Mouse (Mus musculus) liver, embryonic 15.5 days (tissue): ENCODE results near the gene D930007J09Rik. TPM values are rescaled to one million over a fixed set of nuclear protein-coding genes. Genes with fewer than 3 reads are reported as not detected.

Experiments
- ATAC-seq: fragments of 200-750 bp; cut with Nextera tagmentation; 2 replicates; pipeline ENCODE4 v1.8.0; 2017; ENCODE audit warnings: moderate number of reproducible peaks, mild to moderate bottlenecking, moderate library complexity; ENCODE audit not compliant: insufficient read depth
- H3K27ac ChIP-seq: fragments of 300-500 bp; sonication (generic); replicated peaks from 2 replicates; pipeline ENCODE4 v1.5.1; 2015; ENCODE audit warnings: mild to moderate bottlenecking, inconsistent platforms
- H3K27me3 ChIP-seq: fragments of 300-500 bp; sonication (generic); 2 replicates; pipeline ENCODE4 v1.6.1; 2015; ENCODE audit warnings: mild to moderate bottlenecking, inconsistent platforms
- H3K36me3 ChIP-seq: fragments of 300-500 bp; sonication (generic); replicated peaks from 2 replicates; pipeline ENCODE4 v1.6.1; 2015; ENCODE audit warnings: moderate library complexity, mild to moderate bottlenecking, inconsistent platforms
- H3K4me1 ChIP-seq: fragments of 300-500 bp; sonication (generic); replicated peaks from 2 replicates; pipeline ENCODE4 v1.6.1; 2015; ENCODE audit warnings: inconsistent platforms
- H3K4me2 ChIP-seq: fragments of 300-500 bp; sonication (generic); 2 replicates; pipeline ENCODE4 v1.6.1; 2015; ENCODE audit warnings: moderate library complexity, mild to moderate bottlenecking, inconsistent platforms
- H3K4me3 ChIP-seq: fragments of 300-500 bp; sonication (generic); replicated peaks from 2 replicates; pipeline ENCODE4 v1.5.1; 2015; ENCODE audit warnings: mild to moderate bottlenecking, inconsistent platforms
- H3K9ac ChIP-seq: fragments of 300-500 bp; sonication (generic); 2 replicates; pipeline ENCODE4 v1.6.1; 2015; ENCODE audit warnings: moderate library complexity, mild to moderate bottlenecking, inconsistent platforms
- H3K9me3 ChIP-seq: fragments of 300-500 bp; sonication (generic); replicated peaks from 2 replicates; pipeline ENCODE4 v1.6.1; 2016; ENCODE audit warnings: inconsistent platforms
- WGBS: fragments of 180-500 bp; shearing (Covaris S2); methylation state at CpG from one replicate; pipeline ENCODE4 v1.1.7; 2015; ENCODE audit warnings: mixed read lengths; ENCODE audit not compliant: insufficient replicate concordance; 5-methylcytosine and 5-hydroxymethylcytosine counted together
- polyA plus RNA-seq: library from polyadenylated mRNA; unstranded; fragments of >200 nt; fragmentation: Nextera tagmentation; extraction: Ambion mirVana; gene quantifications from 2 replicates; pipeline ENCODE4 v1.2.1, GENCODE M21; 2015

The D930007J09Rik gene
- polyA plus RNA-seq, 1 experiment from 2014 or later: not detected

DNA sequence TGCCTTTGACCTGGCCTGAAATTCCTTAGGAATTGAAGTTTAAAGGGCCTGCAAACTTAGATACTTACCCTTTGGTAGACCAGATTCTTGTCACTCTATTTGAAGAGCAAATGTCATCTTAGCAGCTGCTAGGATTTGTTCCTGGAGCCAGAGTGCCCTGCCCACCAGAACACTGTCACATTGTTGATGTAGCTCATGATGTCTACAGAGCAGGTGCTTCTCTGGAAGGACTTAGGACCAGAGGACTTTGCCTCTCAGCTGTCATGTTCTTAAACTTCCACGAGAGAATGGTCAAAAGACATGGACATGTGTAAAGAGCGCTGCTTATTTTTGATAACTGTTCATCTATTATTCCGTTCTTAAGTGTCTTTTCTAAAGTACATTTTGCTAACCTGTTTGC lies 16.6 kb upstream of the D930007J09Rik start:
- WGBS: 78% methylated on average over 3 of the region's 3 CpGs
- no peak overlapping the region for H3K27ac ChIP-seq
- H3K4me2 ChIP-seq: no peak overlapping the region
- ATAC-seq: no peak
- no peak overlapping the region for H3K9ac ChIP-seq
- H3K36me3 ChIP-seq: peaks cover 60% of the 10 kb centered on the region
- no peak overlapping the region for H3K4me3 ChIP-seq
- H3K27me3 ChIP-seq: no peaks in the 10 kb centered on the region
- H3K9me3 ChIP-seq: no peaks in the 10 kb centered on the region
- H3K4me1 ChIP-seq: no peaks in the 10 kb centered on the region

DNA sequence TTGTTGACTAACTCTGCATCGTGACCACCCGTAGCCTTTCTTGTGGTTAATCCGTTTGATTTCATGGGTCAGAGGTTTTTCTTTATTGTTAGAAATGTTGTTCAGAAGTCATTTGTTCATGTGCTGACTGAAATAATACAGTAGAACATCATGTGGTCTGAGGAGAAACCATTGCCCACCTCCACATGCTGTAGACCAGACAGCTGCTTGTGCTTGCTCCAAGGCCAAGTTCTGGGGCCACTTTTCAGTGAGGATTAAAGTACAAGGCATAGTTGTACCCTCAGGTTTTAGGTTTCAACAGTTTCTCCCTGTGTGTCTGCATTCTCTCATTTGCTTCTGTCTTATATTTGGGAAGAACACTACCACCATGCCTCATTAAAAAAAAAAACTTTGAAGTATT lies 5.0 kb upstream of the D930007J09Rik start:
- H3K9me3 ChIP-seq: no peaks in the 10 kb centered on the region
- H3K36me3 ChIP-seq: peaks cover 53% of the 10 kb centered on the region
- H3K4me2 ChIP-seq: no peak overlapping the region
- no peaks in the 10 kb centered on the region for H3K27me3 ChIP-seq
- H3K27ac ChIP-seq: no peak overlapping the region
- H3K4me3 ChIP-seq: no peak overlapping the region
- no peak overlapping the region for H3K9ac ChIP-seq
- ATAC-seq: no peak
- peaks cover 23% of the 10 kb centered on the region for H3K4me1 ChIP-seq
- WGBS: 74% methylated on average over 3 of the region's 3 CpGs

DNA sequence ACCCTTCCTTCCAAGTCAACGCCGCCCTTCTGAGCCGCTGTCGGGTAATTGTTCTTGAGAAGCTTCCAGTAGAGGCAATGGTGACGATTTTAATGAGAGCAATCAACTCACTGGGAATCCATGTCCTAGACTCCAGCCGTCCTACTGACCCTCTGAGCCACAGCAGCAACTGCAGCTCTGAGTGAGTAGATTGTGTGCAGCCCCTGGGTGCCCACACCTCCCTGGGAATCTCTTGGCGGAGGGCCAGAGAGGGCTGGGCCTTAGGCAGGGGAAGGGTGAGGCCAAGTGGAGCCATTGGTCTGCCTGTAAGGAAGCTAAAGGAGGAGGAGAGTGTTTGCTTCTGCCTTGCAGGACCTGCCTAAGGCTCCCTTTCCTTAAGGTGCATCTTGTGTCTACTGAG lies 4.2 kb upstream of the D930007J09Rik start:
- Histone ChIP-seq H3K27ac (no peak overlapping the region), H3K9me3 (no peaks in the 10 kb centered on the region), H3K36me3 (peaks cover 49% of the 10 kb centered on the region), H3K4me3 (no peak overlapping the region), H3K9ac (no peak overlapping the region), H3K4me2 (no peak overlapping the region), H3K27me3 (no peaks in the 10 kb centered on the region), H3K4me1 (peaks cover 29% of the 10 kb centered on the region)
- no peak for ATAC-seq
- WGBS: 86% methylated on average over 7 of the region's 7 CpGs

DNA sequence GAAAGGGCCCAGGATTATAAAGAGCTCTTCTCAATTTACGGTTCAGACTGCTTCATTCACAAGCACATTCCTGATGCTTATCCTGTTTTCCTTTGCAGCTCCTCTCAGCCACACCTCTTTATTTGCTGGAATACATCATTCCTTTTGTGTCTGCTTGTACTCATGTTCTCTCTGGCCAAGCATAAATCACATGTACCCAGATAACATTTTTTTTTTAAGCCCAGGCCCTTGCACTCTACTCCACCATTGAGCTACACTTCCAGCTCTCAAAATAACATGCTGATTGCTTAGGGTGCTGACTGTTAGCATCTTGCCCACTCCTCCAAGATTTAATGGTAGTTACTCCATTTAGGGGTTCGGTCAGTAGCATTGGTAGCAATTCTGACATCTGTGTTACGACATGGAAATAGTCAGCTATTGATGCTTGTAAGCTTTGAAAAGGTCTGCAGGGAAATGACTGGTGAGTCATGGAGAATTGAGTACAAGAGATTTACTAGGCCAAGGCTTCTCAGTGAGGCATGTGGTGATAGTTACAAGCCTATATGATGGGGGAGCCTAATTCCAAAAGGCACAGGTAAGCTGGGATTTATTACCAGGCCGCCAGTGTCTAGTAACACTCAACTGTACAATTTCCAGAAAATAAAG lies 1.2 kb upstream of the D930007J09Rik start:
- H3K4me3 ChIP-seq: peak overlapping the region; percentile 90
- no peak overlapping the region for H3K27ac ChIP-seq
- H3K4me2 ChIP-seq: peak overlapping the region; percentile 99
- WGBS: 81% methylated on average over 4 of the region's 4 CpGs
- H3K4me1 ChIP-seq: peaks cover 37% of the 10 kb centered on the region
- ATAC-seq: no peak
- H3K9me3 ChIP-seq: no peaks in the 10 kb centered on the region
- peaks cover 28% of the 10 kb centered on the region for H3K36me3 ChIP-seq
- H3K27me3 ChIP-seq: no peaks in the 10 kb centered on the region
- no peak overlapping the region for H3K9ac ChIP-seq

DNA sequence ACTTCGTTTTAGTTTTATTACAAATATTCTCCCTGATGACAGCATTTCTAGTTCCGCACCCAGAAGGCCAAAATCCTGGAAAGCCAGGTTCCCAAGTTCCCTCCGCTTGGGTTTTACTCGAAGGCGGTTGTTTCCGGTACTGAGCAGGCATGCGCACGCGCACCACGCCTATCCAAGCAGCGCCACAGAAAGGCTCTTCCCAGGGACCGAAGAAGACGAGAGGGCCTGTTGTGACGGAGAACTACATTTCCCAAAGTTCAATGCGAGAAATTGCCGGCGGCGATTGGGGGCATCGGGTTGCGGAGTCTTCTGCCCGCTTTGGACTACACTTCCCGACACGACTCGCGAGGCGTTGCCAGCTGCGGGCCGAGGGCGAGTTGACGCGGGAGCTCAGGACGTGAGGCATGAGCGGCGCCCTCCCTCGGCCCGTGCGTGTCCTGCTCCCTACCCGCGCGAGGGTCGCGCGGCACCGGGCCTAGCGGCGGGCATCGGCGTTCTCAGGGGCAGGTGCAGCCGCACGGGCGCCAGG lies 892 bp downstream of the D930007J09Rik start, which contains the start of gene Wrnip1:
Gene Wrnip1, plus strand, starts transcription at position 346 of the 529 bp plus-strand sequence.
- peak; percentile 94 for ATAC-seq
- Histone ChIP-seq H3K9me3 (no peaks in the 10 kb centered on the region), H3K36me3 (peaks cover 14% of the 10 kb centered on the region), H3K4me1 (peaks cover 34% of the 10 kb centered on the region), H3K27ac (peak within 1 kb of the TSS; percentile 77), H3K27me3 (no peaks in the 10 kb centered on the region), H3K4me3 (peak within 1 kb of the TSS; percentile 90), H3K4me2 (peak within 1 kb of the TSS; percentile 99), H3K9ac (peak within 1 kb of the TSS; percentile 84)
- under 1% methylated on average over 46 of the region's 51 CpGs for WGBS

DNA sequence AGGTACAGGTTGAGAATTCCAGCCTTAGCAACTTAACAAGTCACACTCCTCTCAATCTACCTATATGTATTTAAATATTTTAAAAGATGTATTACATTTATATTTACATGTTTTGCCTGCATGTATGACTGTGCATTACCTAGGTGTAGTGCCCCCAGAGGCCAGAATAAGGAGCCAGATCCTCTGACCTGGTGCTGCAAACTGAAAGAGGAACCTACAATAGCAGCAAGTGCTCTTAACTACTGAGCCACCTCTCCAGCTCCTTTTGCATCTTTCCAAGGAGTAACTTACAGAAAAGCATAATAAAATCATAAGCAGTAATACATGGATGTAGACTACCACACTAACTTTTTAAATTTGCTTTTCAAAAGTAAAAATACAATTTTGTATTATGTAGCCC lies 1.8 kb downstream of the D930007J09Rik start:
- peaks cover 34% of the 10 kb centered on the region for H3K4me1 ChIP-seq
- no peak overlapping the region for H3K27ac ChIP-seq
- H3K36me3 ChIP-seq: peaks cover 9% of the 10 kb centered on the region; the same call in 1 of the 2 replicates
- H3K9me3 ChIP-seq: no peaks in the 10 kb centered on the region
- peak overlapping the region; percentile 99 for H3K4me2 ChIP-seq
- peak overlapping the region; percentile 90 for H3K4me3 ChIP-seq
- peak overlapping the region; percentile 48; the same call in 1 of the 2 replicates for H3K9ac ChIP-seq
- H3K27me3 ChIP-seq: no peaks in the 10 kb centered on the region
- ATAC-seq: no peak

DNA sequence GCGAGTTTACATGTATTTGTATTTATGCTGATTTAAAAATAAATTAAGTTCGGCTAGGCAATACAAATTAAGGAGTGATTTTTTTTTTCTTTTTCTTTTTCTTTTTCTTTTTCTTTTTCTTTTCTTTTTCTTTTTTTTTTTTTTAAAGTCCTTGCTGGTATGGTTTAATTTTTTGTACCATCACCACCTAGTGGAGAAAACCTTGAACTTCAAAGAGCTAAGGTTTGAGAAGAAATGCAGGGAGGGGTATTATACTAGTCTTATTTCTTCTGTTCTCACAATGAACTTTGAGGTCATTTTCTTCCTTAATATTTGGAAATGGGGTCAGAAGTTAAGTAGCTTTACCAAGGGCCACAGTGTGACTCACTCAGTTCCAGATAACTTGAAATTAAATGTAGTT lies 3.5 kb downstream of the D930007J09Rik start:
- peaks cover 30% of the 10 kb centered on the region for H3K4me1 ChIP-seq
- no peak overlapping the region for H3K27ac ChIP-seq
- 52% methylated on average over 2 of the region's 2 CpGs for WGBS
- no peaks in the 10 kb centered on the region for H3K36me3 ChIP-seq
- ATAC-seq: no peak
- H3K9me3 ChIP-seq: no peaks in the 10 kb centered on the region
- no peaks in the 10 kb centered on the region for H3K27me3 ChIP-seq
- no peak overlapping the region for H3K9ac ChIP-seq
- no peak overlapping the region for H3K4me3 ChIP-seq
- no peak overlapping the region for H3K4me2 ChIP-seq

DNA sequence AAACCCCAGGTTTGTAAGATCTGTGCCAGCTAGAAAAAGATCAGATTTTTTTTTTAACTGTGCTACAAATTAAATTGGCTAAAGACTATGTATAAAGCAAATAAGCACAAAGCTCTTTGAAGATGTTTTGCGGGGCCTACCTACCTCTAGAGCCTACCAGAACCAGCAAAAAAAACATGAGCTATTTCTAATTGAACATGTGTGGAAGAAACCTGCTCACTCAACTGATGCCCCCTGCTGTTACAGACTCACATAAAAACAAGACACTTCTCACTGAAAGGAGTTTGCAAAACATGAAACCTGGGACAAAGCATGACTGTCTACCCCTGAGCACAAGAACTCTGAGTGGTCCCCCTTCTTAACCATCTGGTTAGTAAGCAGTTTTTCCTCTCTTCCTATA lies 5.6 kb downstream of the D930007J09Rik start:
- H3K4me3 ChIP-seq: no peak overlapping the region

DNA sequence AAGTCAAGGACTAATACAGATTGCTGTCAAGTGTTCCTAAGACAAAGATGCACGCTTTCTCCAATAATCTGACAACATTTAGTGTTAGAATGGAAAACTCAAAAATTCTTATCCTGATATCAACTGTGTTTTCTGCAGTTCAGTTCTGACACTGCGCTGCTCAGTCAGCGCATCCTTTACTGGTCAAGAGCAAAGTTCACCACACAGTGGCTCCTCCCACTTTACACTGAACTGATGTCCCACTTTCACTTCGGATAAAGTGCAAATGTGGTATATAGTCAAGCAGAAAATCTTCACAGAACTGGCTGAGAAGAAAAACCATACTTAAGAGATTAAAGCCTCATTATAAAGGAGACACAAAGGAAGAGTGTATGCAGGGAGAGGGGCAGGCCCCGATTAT lies 7.5 kb downstream of the D930007J09Rik start:
- Histone ChIP-seq H3K9ac (no peak overlapping the region), H3K27ac (no peak overlapping the region), H3K4me1 (no peaks in the 10 kb centered on the region), H3K9me3 (no peaks in the 10 kb centered on the region), H3K27me3 (no peaks in the 10 kb centered on the region), H3K4me2 (no peak overlapping the region), H3K4me3 (no peak overlapping the region), H3K36me3 (no peaks in the 10 kb centered on the region)
- WGBS: 66% methylated on average over 5 of the region's 5 CpGs
- ATAC-seq: no peak

More for the DNA sequence above, 5.6 kb downstream of the D930007J09Rik start:
- Histone ChIP-seq H3K9ac (no peak overlapping the region), H3K27me3 (no peaks in the 10 kb centered on the region), H3K4me2 (no peak overlapping the region), H3K36me3 (no peaks in the 10 kb centered on the region), H3K9me3 (no peaks in the 10 kb centered on the region), H3K27ac (no peak overlapping the region), H3K4me1 (peaks cover 10% of the 10 kb centered on the region)
- 55% methylated on average over 1 of the region's 1 CpGs for WGBS
- ATAC-seq: no peak

DNA sequence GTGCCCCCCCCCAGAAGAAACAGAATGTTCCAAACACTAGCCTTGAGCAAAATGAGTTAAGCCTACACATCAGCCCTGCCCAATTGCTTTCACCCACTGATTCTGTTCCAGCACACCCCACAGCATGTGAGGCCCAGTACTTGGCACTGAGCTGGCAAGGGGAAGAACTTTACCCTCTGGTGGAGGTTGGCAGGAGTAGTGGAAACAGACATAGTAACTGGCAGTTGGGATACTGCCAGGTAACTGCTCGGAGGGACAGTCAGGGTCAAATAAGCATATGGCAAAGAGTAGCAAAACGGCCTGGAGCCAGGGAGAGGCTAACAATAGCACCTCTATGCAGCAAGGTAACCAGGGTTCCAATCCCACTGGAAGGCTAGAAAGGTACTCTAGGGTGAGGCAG lies 8.0 kb downstream of the D930007J09Rik start:
- Histone ChIP-seq H3K9ac (no peak overlapping the region), H3K36me3 (no peaks in the 10 kb centered on the region), H3K4me1 (no peaks in the 10 kb centered on the region), H3K4me3 (no peak overlapping the region), H3K4me2 (no peak overlapping the region), H3K27me3 (no peaks in the 10 kb centered on the region), H3K27ac (no peak overlapping the region), H3K9me3 (no peaks in the 10 kb centered on the region)
- no peak for ATAC-seq
- 59% methylated on average over 2 of the region's 2 CpGs for WGBS

DNA sequence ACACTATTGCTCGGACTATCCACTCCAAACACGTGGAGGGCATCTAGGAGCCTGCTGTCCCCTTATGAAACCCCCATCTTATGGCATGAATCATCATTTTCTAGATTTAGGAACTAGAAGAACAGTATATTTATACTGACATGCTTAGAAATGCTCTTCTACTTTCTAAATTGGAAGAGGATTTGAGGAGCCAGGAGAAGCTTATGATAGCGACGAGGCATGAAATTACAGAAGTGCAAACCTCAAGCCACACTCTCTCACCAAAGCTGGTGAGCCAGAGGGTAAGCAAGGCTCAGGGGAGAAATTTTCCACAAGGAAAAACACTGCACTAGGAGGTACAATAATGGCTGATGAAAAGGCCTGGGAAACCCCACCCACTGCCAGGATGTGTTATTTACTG lies 12.9 kb downstream of the D930007J09Rik start:
- Histone ChIP-seq H3K4me2 (no peak overlapping the region), H3K4me1 (no peaks in the 10 kb centered on the region), H3K9ac (no peak overlapping the region), H3K4me3 (no peak overlapping the region), H3K36me3 (no peaks in the 10 kb centered on the region), H3K9me3 (no peaks in the 10 kb centered on the region), H3K27me3 (no peaks in the 10 kb centered on the region), H3K27ac (no peak overlapping the region)
- ATAC-seq: no peak
- WGBS: 59% methylated on average over 4 of the region's 4 CpGs

DNA sequence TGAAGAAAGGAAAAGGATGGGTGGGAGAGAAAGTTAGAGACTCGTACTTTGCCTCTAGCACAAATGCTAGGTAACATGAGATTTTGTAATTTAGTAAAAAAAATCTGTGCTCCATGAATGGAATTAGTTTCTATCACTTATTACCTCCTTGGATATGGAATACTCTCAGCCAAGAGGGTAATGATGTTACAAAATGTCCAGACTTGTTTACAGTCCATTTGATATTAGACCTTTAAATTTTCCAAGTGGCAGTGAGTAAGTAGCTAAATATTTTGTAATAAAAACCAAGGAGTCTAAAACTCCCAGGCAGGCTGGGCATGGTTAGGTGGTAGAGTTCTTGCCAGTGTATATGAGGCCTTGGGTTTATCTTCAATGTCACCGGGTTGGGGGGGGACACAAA lies 15.1 kb downstream of the D930007J09Rik start:
- Histone ChIP-seq H3K4me2 (no peak overlapping the region), H3K9me3 (no peaks in the 10 kb centered on the region), H3K4me3 (no peak overlapping the region), H3K36me3 (no peaks in the 10 kb centered on the region), H3K9ac (no peak overlapping the region), H3K27ac (no peak overlapping the region), H3K27me3 (no peaks in the 10 kb centered on the region), H3K4me1 (no peaks in the 10 kb centered on the region)
- ATAC-seq: no peak
- 56% methylated on average over 2 of the region's 2 CpGs for WGBS
